Mouse (Mus musculus) Muller cell, postnatal 12 days (primary cell): Measurements from ENCODE around the gene Tmem144.
"Not testable (repeated sequence)": the region's sequence is repeated elsewhere in the genome, so short reads cannot be mapped to it uniquely, and the experiment has no call there.

Experiments used
- DNase-seq: peaks from one replicate; pipeline ENCODE4 v3.0.0-alpha.2; 2015; ENCODE audit errors: inconsistent ontology term

Tmem144 gene

GRCm38 (mm10) chr3:79810563-79810962, 42.0 kb downstream of the Tmem144 start:
- DNase-seq, result no peak

- DNase-seq, result no peak
Measured at GRCm38 (mm10) chr3:79809180-79809567, 43.4 kb downstream of the Tmem144 start.

- peak; percentile 66 for DNase-seq
Measured at GRCm38 (mm10) chr3:79808530-79809179, 43.9 kb downstream of the Tmem144 start.

GRCm38 (mm10) chr3:79800761-79801160, 51.8 kb downstream of the Tmem144 start:
- DNase-seq, result not testable (repeated sequence)

GRCm38 (mm10) chr3:79792307-79792706, 60.3 kb downstream of the Tmem144 start:
- DNase-seq, result no peak

- no peak for DNase-seq
Measured at GRCm38 (mm10) chr3:79790324-79790723, 62.2 kb downstream of the Tmem144 start.

- DNase-seq, result no peak
Measured at GRCm38 (mm10) chr3:79789554-79789953, 63.0 kb downstream of the Tmem144 start.

GRCm38 (mm10) chr3:79788959-79789358, 63.6 kb downstream of the Tmem144 start:
- DNase-seq, result no peak

- no peak for DNase-seq
Measured at GRCm38 (mm10) chr3:79784362-79784736, 68.2 kb downstream of the Tmem144 start.

GRCm38 (mm10) chr3:79783630-79784361, 68.8 kb downstream of the Tmem144 start:
- no peak for DNase-seq

- DNase-seq, result no peak
Measured at GRCm38 (mm10) chr3:79772701-79773100, 79.9 kb downstream of the Tmem144 start.
